In the genomic region with DNA sequence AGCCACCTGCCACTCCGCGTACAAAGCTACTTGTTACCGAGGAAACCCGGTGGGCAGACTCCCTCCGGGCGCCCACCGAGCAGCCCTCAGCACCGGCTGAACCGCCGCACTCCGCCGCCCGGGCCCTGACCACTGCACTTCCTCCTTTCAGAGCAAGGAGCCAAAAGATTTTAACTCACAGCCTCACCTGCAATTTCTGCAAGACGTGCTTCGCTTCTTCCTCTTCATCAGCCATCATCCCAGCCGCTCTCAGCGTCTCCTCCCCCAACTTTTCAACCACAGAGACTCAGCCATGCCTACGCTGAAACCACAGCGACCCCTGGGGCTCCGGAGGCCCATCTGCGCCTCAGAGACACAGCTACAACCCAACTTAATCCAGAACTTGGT, we compare ENCODE assay signal across 7 mouse cellular contexts. TPM values are rescaled to one million over a fixed set of nuclear protein-coding genes. Genes with fewer than 3 reads are reported as not detected.
DNase-seq lines count a peak whose midpoint lies in the region; ATAC-seq and TF ChIP-seq lines count a peak whose summit lies in the region.

A gene (minus strand): TSS at position 269 of the 387 bp plus-strand sequence.

- peak within 1 kb of the TSS; percentile 60 for H3K4me2 ChIP-seq in intestine, postnatal 0 days (replicated peaks; ENCODE audit: low read depth)
- peak within 1 kb of the TSS; percentile 53 for H3K4me2 ChIP-seq in midbrain, embryonic 12.5 days (replicated peaks)

- TF ChIP-seq CTCF in intestine, postnatal 0 days (IDR thresholded peaks at IDR 0.05; ENCODE audit: low read depth): peak; percentile 97
- peak; percentile 98 for TF ChIP-seq CTCF in small intestine, adult 2 months (IDR thresholded peaks at IDR 0.05; ENCODE audit: extremely low read depth, insufficient read length, insufficient replicate concordance, low read depth, low read length)

- intact Hi-C loops in left cerebral cortex, postnatal 4 days (cut with DNase I): no loop called here

- ATAC-seq in intestine, postnatal 0 days: peak; percentile 91
- ATAC-seq in midbrain, embryonic 12.5 days (ENCODE audit: low FRiP score, low read depth): peak; percentile 94

- under 1% methylated on average over 21 of the region's 21 CpGs for WGBS in embryonic facial prominence, embryonic 10.5 days
- WGBS in intestine, postnatal 0 days: under 1% methylated on average over 21 of the region's 21 CpGs
- 1% methylated on average over 21 of the region's 21 CpGs for WGBS in midbrain, embryonic 12.5 days
- WGBS in small intestine, adult 2 months: under 1% methylated on average over 21 of the region's 21 CpGs

- no peaks in the 10 kb centered on the region for H3K9me3 ChIP-seq in embryonic facial prominence, embryonic 10.5 days
- H3K9me3 ChIP-seq in intestine, postnatal 0 days (ENCODE audit: control insufficient read depth): no peaks in the 10 kb centered on the region
- H3K9me3 ChIP-seq in midbrain, embryonic 12.5 days: no peaks in the 10 kb centered on the region

- peaks cover 7% of the 10 kb centered on the region; the same call in 1 of the 2 replicates for H3K4me1 ChIP-seq in embryonic facial prominence, embryonic 10.5 days
- no peaks in the 10 kb centered on the region for H3K4me1 ChIP-seq in intestine, postnatal 0 days (replicated peaks; ENCODE audit: control insufficient read depth, insufficient read depth, low read length)
- peaks cover 8% of the 10 kb centered on the region for H3K4me1 ChIP-seq in midbrain, embryonic 12.5 days
- 0 out of 2 replicates have a peak, but pooled peaks cover 2% of the 10 kb centered on the region for H3K4me1 ChIP-seq in small intestine, adult 2 months (ENCODE audit: control insufficient read depth, insufficient read depth, insufficient read length, low read length)

- TF ChIP-seq POLR2A in small intestine, adult 2 months (IDR thresholded peaks at IDR 0.05; ENCODE audit: low read depth, low read length): peak; percentile 52; the same call in 1 of the 2 replicates

- peak within 1 kb of the TSS; percentile 92 for H3K27ac ChIP-seq in embryonic facial prominence, embryonic 10.5 days (replicated peaks)
- H3K27ac ChIP-seq in intestine, postnatal 0 days (ENCODE audit: low read depth, low read length): peak within 1 kb of the TSS; percentile 47
- H3K27ac ChIP-seq in midbrain, embryonic 12.5 days (replicated peaks): peak within 1 kb of the TSS; percentile 69
- H3K27ac ChIP-seq in small intestine, adult 2 months (ENCODE audit: insufficient read depth, low read depth, low read length): peak within 1 kb of the TSS; percentile 19; the same call in 1 of the 2 replicates

- peak; percentile 96 for DNase-seq in adrenal gland, postnatal 10 days
- peak; percentile 92 for DNase-seq in embryonic facial prominence, embryonic 10.5 days (ENCODE audit: low spot score)
- no peak for DNase-seq in gonadal fat pad, adult 2 months (ENCODE audit: low read depth)
- peak; percentile 88 for DNase-seq in left cerebral cortex, postnatal 4 days

- no peaks in the 10 kb centered on the region for H3K27me3 ChIP-seq in embryonic facial prominence, embryonic 10.5 days (replicated peaks; ENCODE audit: low read depth, poor library complexity, severe bottlenecking)
- no peaks in the 10 kb centered on the region for H3K27me3 ChIP-seq in intestine, postnatal 0 days (replicated peaks; ENCODE audit: control insufficient read depth, insufficient read depth, low read length)
- no peaks in the 10 kb centered on the region for H3K27me3 ChIP-seq in midbrain, embryonic 12.5 days
- H3K27me3 ChIP-seq in small intestine, adult 2 months (ENCODE audit: control insufficient read depth, insufficient read depth, low read length): no peaks in the 10 kb centered on the region

- peak within 1 kb of the TSS; percentile 23 for H3K9ac ChIP-seq in intestine, postnatal 0 days (ENCODE audit: low read depth, low read length)
- H3K9ac ChIP-seq in midbrain, embryonic 12.5 days (replicated peaks): peak within 1 kb of the TSS; percentile 84

- peak within 1 kb of the TSS; percentile 84 for H3K4me3 ChIP-seq in embryonic facial prominence, embryonic 10.5 days
- peak within 1 kb of the TSS; percentile 72 for H3K4me3 ChIP-seq in intestine, postnatal 0 days (ENCODE audit: low read depth, low read length)
- peak within 1 kb of the TSS; percentile 76 for H3K4me3 ChIP-seq in midbrain, embryonic 12.5 days
- peak within 1 kb of the TSS; percentile 80 for H3K4me3 ChIP-seq in small intestine, adult 2 months (ENCODE audit: low read depth, low read length)

- peaks cover 22% of the 10 kb centered on the region for H3K36me3 ChIP-seq in embryonic facial prominence, embryonic 10.5 days (replicated peaks)
- H3K36me3 ChIP-seq in intestine, postnatal 0 days (ENCODE audit: control insufficient read depth, insufficient read depth): peaks cover 7% of the 10 kb centered on the region
- H3K36me3 ChIP-seq in midbrain, embryonic 12.5 days: peaks cover 22% of the 10 kb centered on the region
- H3K36me3 ChIP-seq in small intestine, adult 2 months (ENCODE audit: control insufficient read depth, insufficient read depth, low read length): peaks cover 3% of the 10 kb centered on the region; the same call in 1 of the 2 replicates

RNA-seq across cellular contexts. Expression of the gene that starts here (rescaled TPM):
- 10 to 100 TPM; 36.4 to 47.9 TPM for total RNA-seq in adrenal gland, postnatal 10 days (2021)
- 104 and 107 TPM in 2 replicates for polyA plus RNA-seq in embryonic facial prominence, embryonic 10.5 days (2016; fragmentation: Nextera tagmentation; extraction: Ambion mirVana)
- polyA plus RNA-seq in gonadal fat pad, adult 2 months (2012; rRNA removed): 31.9 and 32.5 TPM in 2 replicates
- 30.5 and 31.0 TPM in 2 replicates for polyA plus RNA-seq in intestine, postnatal 0 days (2015; fragmentation: Nextera tagmentation; extraction: Ambion mirVana)
- total RNA-seq in left cerebral cortex, postnatal 4 days (2021): 10 to 100 TPM; 79.6 to 89.0 TPM
- polyA plus RNA-seq in midbrain, embryonic 12.5 days (2016; fragmentation: Nextera tagmentation; extraction: Ambion mirVana): 108 and 121 TPM in 2 replicates
- 6.8 and 13.5 TPM in 2 replicates for polyA plus RNA-seq in small intestine, adult 2 months (2012; rRNA removed)

Comparison
In these comparisons a context has a peak if more than half of its experiments do, and no peak if none do; other contexts are left out.
1. H3K27ac ChIP-seq: peak in every context shown above with its lines; median percentile 92 in embryonic facial prominence, embryonic 10.5 days; 69 in midbrain, embryonic 12.5 days; 47 in intestine, postnatal 0 days; 19 in small intestine, adult 2 months.